Mouse (Mus musculus) forebrain, embryonic 14.5 days (tissue): ENCODE results near the gene Rab11fip4. TPM values are rescaled to one million over a fixed set of nuclear protein-coding genes. Genes with fewer than 3 reads are reported as not detected.

Experiments used
- ATAC-seq: fragments of 200-750 bp; cut with Nextera tagmentation; 2 replicates; pipeline ENCODE4 v1.8.0; 2017; ENCODE audit warnings: mild to moderate bottlenecking, moderate library complexity
- DNase-seq: peaks from one replicate; pipeline ENCODE4 v3.0.0-alpha.2; 2015; ENCODE audit warnings: low spot score
- H3K27ac ChIP-seq: fragments of 300-500 bp; sonication (generic); 2 replicates; pipeline ENCODE4 v1.5.1; 2014; ENCODE audit warnings: low read depth, mild to moderate bottlenecking, control low read depth, low read length, moderate library complexity
- H3K27me3 ChIP-seq: fragments of 300-500 bp; sonication (generic); replicated peaks from 2 replicates; pipeline ENCODE4 v1.6.1; 2014; ENCODE audit warnings: low read length, control low read depth, mixed read lengths; ENCODE audit not compliant: control insufficient read depth, insufficient read depth
- H3K36me3 ChIP-seq: fragments of 300-500 bp; sonication (generic); 2 replicates; pipeline ENCODE4 v1.6.1; 2014; ENCODE audit warnings: low read length, control low read depth; ENCODE audit not compliant: control insufficient read depth, insufficient read depth
- H3K4me1 ChIP-seq: fragments of 300-500 bp; sonication (generic); 2 replicates; pipeline ENCODE4 v1.6.1; 2014; ENCODE audit warnings: antibody characterized with exemption, low read length, control low read depth; ENCODE audit not compliant: control insufficient read depth, insufficient read depth
- H3K4me2 ChIP-seq: fragments of 300-500 bp; sonication (generic); 2 replicates; pipeline ENCODE4 v1.6.1; 2014; ENCODE audit warnings: mild to moderate bottlenecking, control low read depth, low read length
- H3K4me3 ChIP-seq: fragments of 300-500 bp; sonication (generic); 2 replicates; pipeline ENCODE4 v1.5.1; 2014; ENCODE audit warnings: low read depth, low read length, control low read depth
- H3K9ac ChIP-seq: fragments of 300-500 bp; sonication (generic); 2 replicates; pipeline ENCODE4 v1.6.1; 2014; ENCODE audit warnings: mild to moderate bottlenecking, low read length, control low read depth, moderate library complexity
- H3K9me3 ChIP-seq: fragments of 300-500 bp; sonication (generic); replicated peaks from 2 replicates; pipeline ENCODE4 v1.6.1; 2016; ENCODE audit warnings: low read length, control low read depth, mixed read lengths; ENCODE audit not compliant: control insufficient read depth
- WGBS: fragments of 180-500 bp; shearing (Covaris S2); extraction: QIAGEN DNeasy Blood & Tissue Kit; methylation state at CpG from one replicate; pipeline ENCODE4 v1.1.7; 2014; 5-methylcytosine and 5-hydroxymethylcytosine counted together
- polyA plus RNA-seq: library from polyadenylated mRNA; unstranded; fragments of >200 nt; fragmentation: Nextera tagmentation; extraction: Ambion mirVana; gene quantifications from 2 replicates; pipeline ENCODE4 v1.2.1, GENCODE M21; 2014

The Rab11fip4 gene
- polyA plus RNA-seq, 1 experiment from 2014 or later = 13.2 TPM

GRCm38 (mm10) chr11:79611011-79611666 lies 20.1 kb downstream of the Rab11fip4 start:
- Histone ChIP-seq H3K9ac (peak overlapping the region; percentile 29; the same call in 1 of the 2 replicates), H3K4me1 (peaks cover 19% of the 10 kb centered on the region), H3K27me3 (no peaks in the 10 kb centered on the region), H3K9me3 (no peaks in the 10 kb centered on the region), H3K27ac (peak overlapping the region; percentile 46; the same call in 1 of the 2 replicates), H3K4me3 (no peak overlapping the region), H3K36me3 (no peaks in the 10 kb centered on the region), H3K4me2 (no peak overlapping the region)
- ATAC-seq = no peak
- WGBS = 12% methylated on average over 13 of the region's 13 CpGs
- DNase-seq = peak; percentile 49

GRCm38 (mm10) chr11:79612046-79612600 lies 21.1 kb downstream of the Rab11fip4 start:
- Histone ChIP-seq H3K4me3 (no peak overlapping the region), H3K27ac (no peak overlapping the region), H3K9me3 (no peaks in the 10 kb centered on the region), H3K9ac (no peak overlapping the region), H3K4me1 (peaks cover 19% of the 10 kb centered on the region), H3K4me2 (no peak overlapping the region), H3K27me3 (no peaks in the 10 kb centered on the region), H3K36me3 (no peaks in the 10 kb centered on the region)
- DNase-seq (no peak), ATAC-seq (no peak)
- 16% methylated on average over 1 of the region's 1 CpGs for WGBS

- no peaks in the 10 kb centered on the region for H3K27me3 ChIP-seq
- H3K9me3 ChIP-seq = no peaks in the 10 kb centered on the region
- H3K4me1 ChIP-seq = peaks cover 19% of the 10 kb centered on the region
- 7% methylated on average over 3 of the region's 3 CpGs for WGBS
- no peaks in the 10 kb centered on the region for H3K36me3 ChIP-seq
- H3K4me2 ChIP-seq = no peak overlapping the region
- H3K27ac ChIP-seq = no peak overlapping the region
- ATAC-seq (no peak), DNase-seq (no peak)
- peak overlapping the region; percentile 8; the same call in 1 of the 2 replicates for H3K9ac ChIP-seq
- no peak overlapping the region for H3K4me3 ChIP-seq
These were observed 22.1 kb downstream of the Rab11fip4 start for GRCm38 (mm10) chr11:79613084-79613483.

GRCm38 (mm10) chr11:79613711-79614110 lies 22.7 kb downstream of the Rab11fip4 start:
- DNase-seq (no peak), ATAC-seq (no peak)
- 62% methylated on average over 4 of the region's 4 CpGs for WGBS
- Histone ChIP-seq H3K4me3 (no peak overlapping the region), H3K4me2 (no peak overlapping the region), H3K27ac (no peak overlapping the region), H3K9me3 (no peaks in the 10 kb centered on the region), H3K4me1 (peaks cover 19% of the 10 kb centered on the region), H3K27me3 (no peaks in the 10 kb centered on the region), H3K36me3 (no peaks in the 10 kb centered on the region), H3K9ac (no peak overlapping the region)

GRCm38 (mm10) chr11:79614880-79615279 lies 23.9 kb downstream of the Rab11fip4 start:
- Histone ChIP-seq H3K27ac (no peak overlapping the region), H3K36me3 (no peaks in the 10 kb centered on the region), H3K9me3 (no peaks in the 10 kb centered on the region), H3K4me2 (no peak overlapping the region), H3K4me1 (peaks cover 19% of the 10 kb centered on the region), H3K4me3 (no peak overlapping the region), H3K27me3 (no peaks in the 10 kb centered on the region), H3K9ac (no peak overlapping the region)
- DNase-seq = no peak
- WGBS = 87% methylated on average over 3 of the region's 3 CpGs
- no peak for ATAC-seq

- no peak overlapping the region for H3K9ac ChIP-seq
- no peak overlapping the region for H3K4me2 ChIP-seq
- no peak overlapping the region for H3K4me3 ChIP-seq
- H3K27ac ChIP-seq = no peak overlapping the region
- no peaks in the 10 kb centered on the region for H3K9me3 ChIP-seq
- DNase-seq (no peak), ATAC-seq (no peak)
- 65% methylated on average over 5 of the region's 5 CpGs for WGBS
- H3K36me3 ChIP-seq = peaks cover 5% of the 10 kb centered on the region; the same call in 1 of the 2 replicates
- peaks cover 19% of the 10 kb centered on the region for H3K4me1 ChIP-seq
- no peaks in the 10 kb centered on the region for H3K27me3 ChIP-seq
These were observed 24.9 kb downstream of the Rab11fip4 start for GRCm38 (mm10) chr11:79615871-79616270.

- H3K9ac ChIP-seq = no peak overlapping the region
- no peaks in the 10 kb centered on the region for H3K27me3 ChIP-seq
- peaks cover 4% of the 10 kb centered on the region for H3K4me1 ChIP-seq
- WGBS = 88% methylated on average over 8 of the region's 8 CpGs
- H3K9me3 ChIP-seq = no peaks in the 10 kb centered on the region
- H3K4me2 ChIP-seq = no peak overlapping the region
- DNase-seq (no peak), ATAC-seq (no peak)
- H3K4me3 ChIP-seq = no peak overlapping the region
- peaks cover 16% of the 10 kb centered on the region for H3K36me3 ChIP-seq
- H3K27ac ChIP-seq = no peak overlapping the region
These were observed 27.0 kb downstream of the Rab11fip4 start for GRCm38 (mm10) chr11:79617991-79618390.

- Histone ChIP-seq H3K4me1 (no peaks in the 10 kb centered on the region), H3K9ac (no peak overlapping the region), H3K9me3 (no peaks in the 10 kb centered on the region), H3K36me3 (peaks cover 19% of the 10 kb centered on the region), H3K4me2 (no peak overlapping the region), H3K27me3 (no peaks in the 10 kb centered on the region), H3K27ac (no peak overlapping the region), H3K4me3 (no peak overlapping the region)
- DNase-seq (no peak), ATAC-seq (no peak)
- 92% methylated on average over 5 of the region's 5 CpGs for WGBS
These were observed 32.0 kb downstream of the Rab11fip4 start for GRCm38 (mm10) chr11:79623029-79623428.

GRCm38 (mm10) chr11:79624801-79625302 lies 33.8 kb downstream of the Rab11fip4 start:
- Histone ChIP-seq H3K4me1 (no peaks in the 10 kb centered on the region), H3K4me2 (no peak overlapping the region), H3K27me3 (no peaks in the 10 kb centered on the region), H3K9me3 (no peaks in the 10 kb centered on the region), H3K36me3 (peaks cover 19% of the 10 kb centered on the region), H3K27ac (no peak overlapping the region), H3K9ac (no peak overlapping the region), H3K4me3 (no peak overlapping the region)
- ATAC-seq = no peak
- 12% methylated on average over 4 of the region's 4 CpGs for WGBS
- peak; percentile 64 for DNase-seq
